Mouse (Mus musculus) liver, embryonic 12.5 days (tissue): ENCODE data around the gene Spag16. TPM values are rescaled to one million over a fixed set of nuclear protein-coding genes. Genes with fewer than 3 reads are reported as not detected.

Experiments
- ATAC-seq: fragments of 200-750 bp; cut with Nextera tagmentation; 2 replicates; pipeline ENCODE4 v1.8.0; 2017; ENCODE audit warnings: moderate number of reproducible peaks, mild to moderate bottlenecking, moderate library complexity
- H3K27ac ChIP-seq: fragments of 300-500 bp; sonication (generic); 2 replicates; pipeline ENCODE4 v1.5.1; 2016; ENCODE audit warnings: mild to moderate bottlenecking
- H3K27me3 ChIP-seq: fragments of 300-500 bp; sonication (generic); replicated peaks from 2 replicates; pipeline ENCODE4 v1.6.1; 2016; ENCODE audit warnings: mild to moderate bottlenecking, moderate library complexity
- H3K36me3 ChIP-seq: fragments of 300-500 bp; sonication (generic); 2 replicates; pipeline ENCODE4 v1.6.1; 2016; ENCODE audit warnings: mild to moderate bottlenecking, moderate library complexity
- H3K4me1 ChIP-seq: fragments of 300-500 bp; sonication (generic); 2 replicates; pipeline ENCODE4 v1.6.1; 2016
- H3K4me2 ChIP-seq: fragments of 300-500 bp; sonication (generic); 2 replicates; pipeline ENCODE4 v1.6.1; 2016; ENCODE audit warnings: mild to moderate bottlenecking, moderate library complexity
- H3K4me3 ChIP-seq: fragments of 300-500 bp; sonication (generic); 2 replicates; pipeline ENCODE4 v1.5.1; 2016; ENCODE audit warnings: mild to moderate bottlenecking, moderate library complexity
- H3K9ac ChIP-seq: fragments of 300-500 bp; sonication (generic); 2 replicates; pipeline ENCODE4 v1.6.1; 2016; ENCODE audit warnings: mild to moderate bottlenecking, moderate library complexity
- H3K9me3 ChIP-seq: fragments of 300-500 bp; sonication (generic); replicated peaks from 2 replicates; pipeline ENCODE4 v1.6.1; 2016; ENCODE audit warnings: mild to moderate bottlenecking, moderate library complexity
- whole genome bisulfite sequencing: fragments of 180-500 bp; shearing (Covaris S2); methylation state at CpG from one replicate; pipeline ENCODE4 v1.1.7; 2016; ENCODE audit not compliant: insufficient replicate concordance; 5-methylcytosine and 5-hydroxymethylcytosine counted together
- polyA plus RNA-seq: library from polyadenylated mRNA; unstranded; fragments of >200 nt; fragmentation: Nextera tagmentation; extraction: Ambion mirVana; gene quantifications from 2 replicates; pipeline ENCODE4 v1.2.1, GENCODE M21; 2016

The Spag16 gene
- polyA plus RNA-seq, 1 experiment from 2014 or later: 0.08 TPM

GRCm38 (mm10) chr1:70624803-70625460, 798.2 kb downstream of the Spag16 start:
- no peaks in the 10 kb centered on the region for H3K9me3 ChIP-seq
- H3K27me3 ChIP-seq: no peaks in the 10 kb centered on the region
- no peak overlapping the region for H3K4me3 ChIP-seq
- no peaks in the 10 kb centered on the region for H3K36me3 ChIP-seq
- no peak for ATAC-seq
- 60% methylated on average over 5 of the region's 5 CpGs for WGBS
- no peaks in the 10 kb centered on the region for H3K4me1 ChIP-seq
- no peak overlapping the region for H3K27ac ChIP-seq
- H3K9ac ChIP-seq: no peak overlapping the region
- no peak overlapping the region for H3K4me2 ChIP-seq

DNA sequence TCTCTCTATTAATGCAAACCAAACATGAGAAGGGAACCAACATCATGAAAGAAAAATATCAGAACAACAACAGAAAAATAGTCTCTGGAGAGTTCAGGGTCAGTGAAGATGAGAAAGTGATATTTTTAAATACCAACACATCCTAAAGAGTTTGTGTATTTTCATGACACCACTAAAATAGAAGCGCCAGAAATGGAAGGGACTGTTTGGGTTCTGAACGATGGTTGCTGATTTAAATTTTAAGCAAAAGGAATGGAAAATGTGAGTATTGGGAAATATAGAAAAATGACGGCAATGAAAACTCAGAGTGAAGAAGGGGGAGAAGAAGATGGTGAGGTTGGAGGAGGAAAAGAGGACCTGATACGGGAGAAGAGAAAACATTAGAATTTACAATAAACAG, 825.9 kb downstream of the Spag16 start:
- Histone ChIP-seq H3K9ac (no peak overlapping the region), H3K4me2 (no peak overlapping the region), H3K27me3 (no peaks in the 10 kb centered on the region), H3K36me3 (no peaks in the 10 kb centered on the region), H3K4me3 (no peak overlapping the region), H3K4me1 (no peaks in the 10 kb centered on the region), H3K9me3 (no peaks in the 10 kb centered on the region), H3K27ac (no peak overlapping the region)
- ATAC-seq: no peak
- WGBS: 69% methylated on average over 4 of the region's 4 CpGs

DNA sequence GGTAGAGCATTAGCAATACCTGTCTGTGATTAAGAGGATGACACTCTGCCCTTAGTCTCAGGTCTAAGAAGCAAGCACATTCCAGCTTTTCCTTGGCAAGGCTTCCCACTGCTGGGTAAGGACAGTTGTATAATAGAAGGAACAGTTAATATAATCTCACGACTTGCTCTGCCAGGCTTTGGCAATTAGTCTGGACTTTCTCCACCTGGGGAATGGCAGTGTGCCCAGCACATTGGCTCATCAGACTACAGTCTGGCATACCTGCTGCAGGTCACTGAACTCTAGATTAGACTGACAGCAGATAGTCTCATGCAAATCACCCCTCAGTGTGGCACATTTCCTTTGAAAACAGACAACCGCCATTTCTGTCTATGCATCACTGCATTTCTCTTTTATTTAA, 865.8 kb downstream of the Spag16 start:
- no peak for ATAC-seq
- no peak overlapping the region for H3K9ac ChIP-seq
- no peak overlapping the region for H3K4me2 ChIP-seq
- H3K27me3 ChIP-seq: no peaks in the 10 kb centered on the region
- H3K9me3 ChIP-seq: no peaks in the 10 kb centered on the region
- WGBS: 59% methylated on average over 2 of the region's 2 CpGs
- H3K4me3 ChIP-seq: no peak overlapping the region
- H3K27ac ChIP-seq: no peak overlapping the region
- no peaks in the 10 kb centered on the region for H3K4me1 ChIP-seq
- no peaks in the 10 kb centered on the region for H3K36me3 ChIP-seq

DNA sequence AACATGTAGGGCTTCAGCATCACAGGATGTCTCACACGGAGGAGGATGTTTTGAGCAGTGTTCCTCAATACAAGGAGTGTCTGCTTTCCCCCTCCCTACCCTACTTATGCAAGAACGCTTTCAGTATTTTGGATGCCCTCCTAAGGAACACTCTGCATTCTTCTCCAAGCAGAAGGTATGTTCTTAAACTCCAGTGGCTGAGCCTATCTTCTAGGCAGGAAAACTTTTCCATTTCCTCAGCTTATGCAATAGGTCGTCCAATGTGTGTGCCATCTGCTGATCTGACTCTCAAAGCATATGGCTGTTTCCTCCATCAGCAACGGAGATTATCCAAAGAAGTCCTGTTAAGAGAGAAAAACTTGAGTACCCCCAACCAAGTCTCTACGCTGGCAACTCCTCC, 873.5 kb downstream of the Spag16 start:
- no peak overlapping the region for H3K27ac ChIP-seq
- no peaks in the 10 kb centered on the region for H3K4me1 ChIP-seq
- H3K9me3 ChIP-seq: no peaks in the 10 kb centered on the region
- no peak for ATAC-seq
- no peaks in the 10 kb centered on the region for H3K36me3 ChIP-seq
- no peak overlapping the region for H3K4me3 ChIP-seq
- no peak overlapping the region for H3K4me2 ChIP-seq
- 61% methylated on average over 5 of the region's 5 CpGs for WGBS
- H3K27me3 ChIP-seq: no peaks in the 10 kb centered on the region
- H3K9ac ChIP-seq: no peak overlapping the region

DNA sequence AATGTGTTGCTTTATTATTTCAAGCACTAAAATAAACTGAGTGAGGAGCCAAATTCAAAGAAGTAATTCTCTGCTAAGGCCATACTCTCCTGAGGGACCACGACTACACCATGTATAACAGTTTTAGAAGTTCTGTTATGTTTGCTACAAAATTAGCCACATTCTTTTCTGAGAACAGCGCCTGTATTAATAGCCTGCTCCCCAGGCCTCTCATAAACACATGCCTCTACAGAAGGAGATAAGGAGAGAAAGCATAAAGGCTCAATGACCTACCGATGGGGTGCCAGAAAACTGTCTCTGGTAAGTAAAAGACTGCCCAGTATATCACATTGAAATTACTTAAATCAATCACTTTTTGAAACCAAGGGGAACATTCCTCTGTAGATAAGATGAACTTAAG, 877.2 kb downstream of the Spag16 start:
- Histone ChIP-seq H3K4me2 (no peak overlapping the region), H3K27ac (no peak overlapping the region), H3K9ac (no peak overlapping the region), H3K4me3 (no peak overlapping the region), H3K36me3 (no peaks in the 10 kb centered on the region), H3K4me1 (no peaks in the 10 kb centered on the region), H3K9me3 (no peaks in the 10 kb centered on the region), H3K27me3 (no peaks in the 10 kb centered on the region)
- no peak for ATAC-seq
- WGBS: 59% methylated on average over 3 of the region's 3 CpGs

GRCm38 (mm10) chr1:70705821-70706220, 879.1 kb downstream of the Spag16 start:
- no peak for ATAC-seq
- no peak overlapping the region for H3K4me3 ChIP-seq
- 64% methylated on average over 3 of the region's 3 CpGs for WGBS
- H3K27ac ChIP-seq: no peak overlapping the region
- H3K9ac ChIP-seq: no peak overlapping the region
- no peak overlapping the region for H3K4me2 ChIP-seq
- H3K9me3 ChIP-seq: no peaks in the 10 kb centered on the region
- no peaks in the 10 kb centered on the region for H3K4me1 ChIP-seq
- no peaks in the 10 kb centered on the region for H3K27me3 ChIP-seq
- H3K36me3 ChIP-seq: no peaks in the 10 kb centered on the region

GRCm38 (mm10) chr1:70725045-70725444, 898.3 kb downstream of the Spag16 start:
- Histone ChIP-seq H3K4me1 (no peaks in the 10 kb centered on the region), H3K27me3 (no peaks in the 10 kb centered on the region), H3K4me2 (no peak overlapping the region), H3K27ac (no peak overlapping the region), H3K4me3 (no peak overlapping the region), H3K36me3 (no peaks in the 10 kb centered on the region), H3K9ac (no peak overlapping the region), H3K9me3 (no peaks in the 10 kb centered on the region)
- ATAC-seq: no peak
- WGBS: 56% methylated on average over 5 of the region's 5 CpGs

DNA sequence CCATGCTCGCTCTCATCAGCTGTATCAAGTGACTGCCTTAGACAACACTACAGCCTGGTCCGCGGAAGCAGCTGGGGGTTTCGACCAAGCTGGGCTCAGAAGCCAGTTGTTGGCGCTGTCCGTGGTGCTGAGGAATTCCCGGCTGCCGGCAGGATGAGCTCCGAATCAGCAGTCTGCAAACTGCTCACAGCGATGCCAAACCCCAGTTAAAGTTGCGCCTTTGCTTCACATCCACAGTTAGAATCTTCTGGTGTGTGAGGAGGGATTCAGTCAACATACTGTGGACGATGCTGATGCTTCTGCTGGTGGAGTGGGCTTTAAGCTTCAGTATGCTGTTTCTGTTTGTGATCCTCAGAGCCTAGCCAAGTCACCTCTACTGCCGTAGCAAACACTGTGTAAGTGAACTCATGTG, 898.9 kb downstream of the Spag16 start, which contains the start of gene Vwc2l:
TSS of gene Vwc2l (plus strand) at position 61 of the 412 bp plus-strand sequence.
- H3K27ac ChIP-seq: no peak within 1 kb of the TSS
- no peak for ATAC-seq
- no peak within 1 kb of the TSS for H3K9ac ChIP-seq
- H3K27me3 ChIP-seq: no peaks in the 10 kb centered on the region
- no peak within 1 kb of the TSS for H3K4me3 ChIP-seq
- no peaks in the 10 kb centered on the region for H3K36me3 ChIP-seq
- no peak within 1 kb of the TSS for H3K4me2 ChIP-seq
- H3K9me3 ChIP-seq: no peaks in the 10 kb centered on the region
- 8% methylated on average over 13 of the region's 13 CpGs for WGBS
- no peaks in the 10 kb centered on the region for H3K4me1 ChIP-seq

Other genes with a start within 250 kb of the Spag16 start
- gene Ikzf2, start 139.7 kb upstream of the Spag16 start, polyA plus RNA-seq: 1.6 and 1.9 TPM in 2 replicates